Mouse (Mus musculus) liver, adult 2 months (tissue): Measurements from ENCODE around the gene Krt75.

ENCODE experiments used
- CTCF ChIP-seq: fragments of 200-500 bp; IDR thresholded peaks from 2 replicates; pipeline ENCODE4 v1.5.1; 2011; ENCODE audit warnings: low read depth, low read length, control low read depth
- POLR2A ChIP-seq: fragments of 200-500 bp; IDR thresholded peaks from 2 replicates; pipeline ENCODE4 v1.6.1; 2011; ENCODE audit warnings: low read length, control low read depth; ENCODE audit not compliant: insufficient read depth; ENCODE audit errors: extremely low read depth

DNA sequence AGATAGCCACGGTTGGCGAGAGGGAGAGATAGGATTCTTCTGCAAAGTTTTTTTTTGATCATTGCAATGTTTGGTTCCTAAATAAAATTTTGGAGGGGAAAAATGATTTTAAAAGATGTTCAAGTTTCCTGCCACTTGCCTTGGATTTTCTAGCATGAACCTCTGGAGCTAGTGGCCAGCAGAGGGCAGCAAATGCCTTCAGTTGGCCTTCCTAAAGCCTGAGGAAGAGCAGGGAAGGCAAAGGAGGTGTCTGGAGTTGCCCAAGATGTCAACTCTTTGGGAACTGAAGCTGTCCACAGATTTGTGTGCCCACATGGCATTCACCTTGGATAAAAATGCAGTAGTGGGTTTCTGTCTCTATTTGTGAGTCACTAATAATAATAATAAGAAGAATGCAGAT, 53.9 kb downstream of the Krt75 start:
- peak; percentile 85 for TF ChIP-seq CTCF
- no peak for TF ChIP-seq POLR2A
